Mouse (Mus musculus): ENCODE results near the gene Gm11115.

Gm11115 gene
- long read RNA-seq, experiment 1: 0 reads
- long read RNA-seq, experiment 2: 0 reads

- intact Hi-C loops (cut with DNase I): no loop called here
Measured at GRCm38 (mm10) chr5:88153999-88154398, at the start of gene Gm11115. Gene Gm11115 (minus strand): TSS chr5:88154099.

- intact Hi-C loops (cut with DNase I): no loop called here
Measured at GRCm38 (mm10) chr5:88111430-88111829, 42.5 kb downstream of the Gm11115 start, which contains the start of gene Gm11116. Gene Gm11116 (minus strand): TSS chr5:88111530.

All from adrenal gland (tissue).